Mouse (Mus musculus): ENCODE results near the gene Dscaml1. TPM values are rescaled to one million over a fixed set of nuclear protein-coding genes. Genes with fewer than 3 reads are reported as not detected.
A peak's percentile ranks its signal among the peaks of the same experiment; 100 is the strongest.

The Dscaml1 gene
- polyA plus RNA-seq, 1 experiment from 2014 or later: 16.4 TPM

- Histone ChIP-seq H3K27me3 (replicated peaks) (no peaks in the 10 kb centered on the region), H3K36me3 (peaks cover 29% of the 10 kb centered on the region), H3K27ac (replicated peaks) (no peak overlapping the region), H3K9ac (replicated peaks) (no peak overlapping the region), H3K4me3 (replicated peaks) (no peak overlapping the region), H3K4me1 (no peaks in the 10 kb centered on the region), H3K9me3 (replicated peaks) (no peaks in the 10 kb centered on the region), H3K4me2 (no peak overlapping the region)
- 68% methylated on average over 1 of the region's 1 CpGs for WGBS
- ATAC-seq (ENCODE audit: low FRiP score): no peak
Observed at GRCm38 (mm10) chr9:45398336-45398735, 28.1 kb upstream of the Dscaml1 start.

GRCm38 (mm10) chr9:45399434-45399833 lies 27.0 kb upstream of the Dscaml1 start, which contains the start of gene Fxyd2:
Gene Fxyd2 (plus strand): TSS chr9:45399669.
- H3K36me3 ChIP-seq: peaks cover 18% of the 10 kb centered on the region
- no peak within 1 kb of the TSS for H3K4me2 ChIP-seq
- no peaks in the 10 kb centered on the region for H3K9me3 ChIP-seq (replicated peaks)
- 86% methylated on average over 4 of the region's 4 CpGs for WGBS
- H3K27me3 ChIP-seq (replicated peaks): no peaks in the 10 kb centered on the region
- no peak within 1 kb of the TSS for H3K9ac ChIP-seq (replicated peaks)
- no peaks in the 10 kb centered on the region for H3K4me1 ChIP-seq
- H3K27ac ChIP-seq (replicated peaks): no peak within 1 kb of the TSS
- H3K4me3 ChIP-seq (replicated peaks): no peak within 1 kb of the TSS
- ATAC-seq (ENCODE audit: low FRiP score): no peak

- no peaks in the 10 kb centered on the region for H3K4me1 ChIP-seq
- ATAC-seq (ENCODE audit: low FRiP score): no peak
- no peaks in the 10 kb centered on the region for H3K27me3 ChIP-seq (replicated peaks)
- no peak overlapping the region for H3K4me3 ChIP-seq (replicated peaks)
- no peaks in the 10 kb centered on the region for H3K36me3 ChIP-seq
- H3K27ac ChIP-seq (replicated peaks): no peak overlapping the region
- 52% methylated on average over 4 of the region's 4 CpGs for WGBS
- no peak overlapping the region for H3K4me2 ChIP-seq
- H3K9ac ChIP-seq (replicated peaks): no peak overlapping the region
- no peaks in the 10 kb centered on the region for H3K9me3 ChIP-seq (replicated peaks)
Observed at GRCm38 (mm10) chr9:45401851-45402250, 24.6 kb upstream of the Dscaml1 start.

GRCm38 (mm10) chr9:45402957-45403356 lies 23.5 kb upstream of the Dscaml1 start:
- no peaks in the 10 kb centered on the region for H3K9me3 ChIP-seq (replicated peaks)
- H3K4me1 ChIP-seq: peaks cover 3% of the 10 kb centered on the region; the same call in 1 of the 2 replicates
- H3K9ac ChIP-seq (replicated peaks): no peak overlapping the region
- no peaks in the 10 kb centered on the region for H3K36me3 ChIP-seq
- no peak for ATAC-seq (ENCODE audit: low FRiP score)
- 59% methylated on average over 2 of the region's 2 CpGs for WGBS
- H3K27ac ChIP-seq (replicated peaks): no peak overlapping the region
- no peak overlapping the region for H3K4me2 ChIP-seq
- no peaks in the 10 kb centered on the region for H3K27me3 ChIP-seq (replicated peaks)
- no peak overlapping the region for H3K4me3 ChIP-seq (replicated peaks)

GRCm38 (mm10) chr9:45405694-45406093 lies 20.7 kb upstream of the Dscaml1 start:
- ATAC-seq (ENCODE audit: low FRiP score): no peak
- H3K36me3 ChIP-seq: no peaks in the 10 kb centered on the region
- peaks cover 8% of the 10 kb centered on the region; the same call in 1 of the 2 replicates for H3K4me1 ChIP-seq
- no peak overlapping the region for H3K4me2 ChIP-seq
- H3K9ac ChIP-seq (replicated peaks): no peak overlapping the region
- no peak overlapping the region for H3K27ac ChIP-seq (replicated peaks)
- WGBS: 69% methylated on average over 5 of the region's 5 CpGs
- no peaks in the 10 kb centered on the region for H3K9me3 ChIP-seq (replicated peaks)
- H3K4me3 ChIP-seq (replicated peaks): no peak overlapping the region
- peaks cover 4% of the 10 kb centered on the region; the same call in 1 of the 2 replicates for H3K27me3 ChIP-seq (replicated peaks)

GRCm38 (mm10) chr9:45406808-45407207 lies 19.6 kb upstream of the Dscaml1 start:
- no peaks in the 10 kb centered on the region for H3K36me3 ChIP-seq
- no peaks in the 10 kb centered on the region for H3K9me3 ChIP-seq (replicated peaks)
- H3K27ac ChIP-seq (replicated peaks): no peak overlapping the region
- H3K27me3 ChIP-seq (replicated peaks): peaks cover 4% of the 10 kb centered on the region; the same call in 1 of the 2 replicates
- 80% methylated on average over 3 of the region's 3 CpGs for WGBS
- ATAC-seq (ENCODE audit: low FRiP score): no peak
- peaks cover 8% of the 10 kb centered on the region; the same call in 1 of the 2 replicates for H3K4me1 ChIP-seq
- H3K4me3 ChIP-seq (replicated peaks): no peak overlapping the region
- H3K4me2 ChIP-seq: no peak overlapping the region
- H3K9ac ChIP-seq (replicated peaks): no peak overlapping the region

GRCm38 (mm10) chr9:45407706-45408675 lies 18.4 kb upstream of the Dscaml1 start:
- peak; percentile 66 for ATAC-seq (ENCODE audit: low FRiP score)
- H3K4me1 ChIP-seq: peaks cover 16% of the 10 kb centered on the region
- no peaks in the 10 kb centered on the region for H3K36me3 ChIP-seq
- 38% methylated on average over 33 of the region's 33 CpGs for WGBS
- H3K27me3 ChIP-seq (replicated peaks): peaks cover 4% of the 10 kb centered on the region; the same call in 1 of the 2 replicates
- peak overlapping the region; percentile 34 for H3K4me3 ChIP-seq (replicated peaks)
- 0 out of 2 replicates have a peak overlapping the region, but pooled peaks have one; percentile 26 for H3K9ac ChIP-seq (replicated peaks)
- no peak overlapping the region for H3K27ac ChIP-seq (replicated peaks)
- H3K4me2 ChIP-seq: peak overlapping the region; percentile 54
- no peaks in the 10 kb centered on the region for H3K9me3 ChIP-seq (replicated peaks)

GRCm38 (mm10) chr9:45410193-45410592 lies 16.2 kb upstream of the Dscaml1 start:
- no peak overlapping the region for H3K9ac ChIP-seq (replicated peaks)
- H3K36me3 ChIP-seq: no peaks in the 10 kb centered on the region
- H3K27me3 ChIP-seq (replicated peaks): peaks cover 4% of the 10 kb centered on the region; the same call in 1 of the 2 replicates
- H3K4me3 ChIP-seq (replicated peaks): no peak overlapping the region
- no peak overlapping the region for H3K4me2 ChIP-seq
- peaks cover 16% of the 10 kb centered on the region for H3K4me1 ChIP-seq
- 87% methylated on average over 5 of the region's 5 CpGs for WGBS
- ATAC-seq (ENCODE audit: low FRiP score): no peak
- no peak overlapping the region for H3K27ac ChIP-seq (replicated peaks)
- H3K9me3 ChIP-seq (replicated peaks): no peaks in the 10 kb centered on the region

- no peak overlapping the region for H3K4me2 ChIP-seq
Observed at GRCm38 (mm10) chr9:45410614-45411013, 15.8 kb upstream of the Dscaml1 start.

GRCm38 (mm10) chr9:45411111-45411510 lies 15.3 kb upstream of the Dscaml1 start:
- no peak overlapping the region for H3K27ac ChIP-seq (replicated peaks)
- 84% methylated on average over 3 of the region's 3 CpGs for WGBS
- peaks cover 4% of the 10 kb centered on the region; the same call in 1 of the 2 replicates for H3K27me3 ChIP-seq (replicated peaks)
- no peak for ATAC-seq (ENCODE audit: low FRiP score)
- H3K4me3 ChIP-seq (replicated peaks): no peak overlapping the region
- no peaks in the 10 kb centered on the region for H3K9me3 ChIP-seq (replicated peaks)
- no peak overlapping the region for H3K9ac ChIP-seq (replicated peaks)
- peaks cover 16% of the 10 kb centered on the region for H3K4me1 ChIP-seq
- no peaks in the 10 kb centered on the region for H3K36me3 ChIP-seq
- H3K4me2 ChIP-seq: no peak overlapping the region

More at GRCm38 (mm10) chr9:45410614-45411013, 15.8 kb upstream of the Dscaml1 start:
- no peak for ATAC-seq (ENCODE audit: low FRiP score)
- Histone ChIP-seq H3K9ac (replicated peaks) (no peak overlapping the region), H3K36me3 (no peaks in the 10 kb centered on the region), H3K9me3 (replicated peaks) (no peaks in the 10 kb centered on the region), H3K27me3 (replicated peaks) (peaks cover 4% of the 10 kb centered on the region; the same call in 1 of the 2 replicates), H3K4me3 (replicated peaks) (no peak overlapping the region), H3K27ac (replicated peaks) (no peak overlapping the region), H3K4me1 (peaks cover 16% of the 10 kb centered on the region)
- 90% methylated on average over 2 of the region's 2 CpGs for WGBS

GRCm38 (mm10) chr9:45411803-45412202 lies 14.6 kb upstream of the Dscaml1 start:
- no peak overlapping the region for H3K9ac ChIP-seq (replicated peaks)
- H3K4me2 ChIP-seq: peak overlapping the region; percentile 45
- no peak overlapping the region; the same call in 1 of the 2 replicates for H3K27ac ChIP-seq (replicated peaks)
- ATAC-seq (ENCODE audit: low FRiP score): peak; percentile 67; the same call in 1 of the 2 replicates
- no peak overlapping the region for H3K4me3 ChIP-seq (replicated peaks)
- no peaks in the 10 kb centered on the region for H3K36me3 ChIP-seq
- H3K27me3 ChIP-seq (replicated peaks): peaks cover 4% of the 10 kb centered on the region; the same call in 1 of the 2 replicates
- H3K9me3 ChIP-seq (replicated peaks): no peaks in the 10 kb centered on the region
- 20% methylated on average over 7 of the region's 7 CpGs for WGBS
- peaks cover 16% of the 10 kb centered on the region for H3K4me1 ChIP-seq
